Mouse (Mus musculus): ENCODE results near the gene Esr2.
"Not testable (repeated sequence)": the region's sequence is repeated elsewhere in the genome, so short reads cannot be mapped to it uniquely, and the experiment has no call there.

Gene Esr2

GRCm38 (mm10) chr12:76177000-76177863 is at the start of gene Esr2:
Gene Esr2 (minus strand): TSS chr12:76177259.
- DNase-seq (ENCODE audit: extremely low read depth, low read depth, low spot score), result no peak

GRCm38 (mm10) chr12:76222104-76222503 is 45.0 kb upstream of the Esr2 start:
- DNase-seq (ENCODE audit: extremely low read depth, low read depth, low spot score), result not testable (repeated sequence)

GRCm38 (mm10) chr12:76216716-76217115 is 39.7 kb upstream of the Esr2 start:
- DNase-seq (ENCODE audit: extremely low read depth, low read depth, low spot score), result no peak

GRCm38 (mm10) chr12:76215121-76215520 is 38.1 kb upstream of the Esr2 start:
- DNase-seq (ENCODE audit: extremely low read depth, low read depth, low spot score), result no peak

GRCm38 (mm10) chr12:76209429-76209974 is 32.4 kb upstream of the Esr2 start:
- no peak for DNase-seq (ENCODE audit: extremely low read depth, low read depth, low spot score)

- DNase-seq (ENCODE audit: extremely low read depth, low read depth, low spot score), result no peak
Observed at GRCm38 (mm10) chr12:76200326-76200725, 23.3 kb upstream of the Esr2 start.

GRCm38 (mm10) chr12:76197071-76197470 is 20.0 kb upstream of the Esr2 start:
- DNase-seq (ENCODE audit: extremely low read depth, low read depth, low spot score), result no peak

GRCm38 (mm10) chr12:76196709-76197054 is 19.6 kb upstream of the Esr2 start:
- DNase-seq (ENCODE audit: extremely low read depth, low read depth, low spot score), result no peak

GRCm38 (mm10) chr12:76195912-76196708 is 19.1 kb upstream of the Esr2 start:
- DNase-seq (ENCODE audit: extremely low read depth, low read depth, low spot score), result peak; percentile 68

GRCm38 (mm10) chr12:76194526-76194925 is 17.5 kb upstream of the Esr2 start:
- DNase-seq (ENCODE audit: extremely low read depth, low read depth, low spot score), result no peak

- DNase-seq (ENCODE audit: extremely low read depth, low read depth, low spot score), result no peak
Observed at GRCm38 (mm10) chr12:76190940-76191339, 13.9 kb upstream of the Esr2 start.

GRCm38 (mm10) chr12:76187849-76188248 is 10.8 kb upstream of the Esr2 start:
- peak; percentile 42 for DNase-seq (ENCODE audit: extremely low read depth, low read depth, low spot score)

GRCm38 (mm10) chr12:76186473-76186872 is 9.4 kb upstream of the Esr2 start:
- DNase-seq (ENCODE audit: extremely low read depth, low read depth, low spot score), result no peak

GRCm38 (mm10) chr12:76185167-76185816 is 8.2 kb upstream of the Esr2 start:
- DNase-seq (ENCODE audit: extremely low read depth, low read depth, low spot score), result no peak

GRCm38 (mm10) chr12:76184271-76184670 is 7.2 kb upstream of the Esr2 start:
- no peak for DNase-seq (ENCODE audit: extremely low read depth, low read depth, low spot score)

- no peak for DNase-seq (ENCODE audit: extremely low read depth, low read depth, low spot score)
Observed at GRCm38 (mm10) chr12:76182831-76183230, 5.8 kb upstream of the Esr2 start.

- no peak for DNase-seq (ENCODE audit: extremely low read depth, low read depth, low spot score)
Observed at GRCm38 (mm10) chr12:76181471-76181870, 4.4 kb upstream of the Esr2 start.

- DNase-seq (ENCODE audit: extremely low read depth, low read depth, low spot score), result no peak
Observed at GRCm38 (mm10) chr12:76180442-76180841, 3.4 kb upstream of the Esr2 start.

GRCm38 (mm10) chr12:76179527-76179926 is 2.5 kb upstream of the Esr2 start:
- no peak for DNase-seq (ENCODE audit: extremely low read depth, low read depth, low spot score)

GRCm38 (mm10) chr12:76179051-76179450 is 2.0 kb upstream of the Esr2 start:
- DNase-seq (ENCODE audit: extremely low read depth, low read depth, low spot score), result peak; percentile 88

GRCm38 (mm10) chr12:76177864-76178518 is 932 bp upstream of the Esr2 start:
- no peak for DNase-seq (ENCODE audit: extremely low read depth, low read depth, low spot score)

Measured in fat pad, adult 2 months (tissue).